Mouse (Mus musculus) CH12.LX (cell line): ENCODE data around the gene Gcnt3. TPM values are rescaled to one million over a fixed set of nuclear protein-coding genes. Genes with fewer than 3 reads are reported as not detected.
A peak's percentile ranks its signal among the peaks of the same experiment; 100 is the strongest.

Source experiments
- DNase-seq: peaks from one replicate; pipeline ENCODE4 v3.0.0-alpha.2; 2013; ENCODE audit errors: extremely low read depth
- H3K27ac ChIP-seq: 2 replicates; pipeline ENCODE4 v1.5.1; 2012; ENCODE audit warnings: low read depth, mild to moderate bottlenecking, control low read depth, moderate library complexity; ENCODE audit not compliant: insufficient read depth
- H3K27me3 ChIP-seq: replicated peaks from 2 replicates; pipeline ENCODE3; 2012; ENCODE audit warnings: inconsistent platforms
- H3K36me3 ChIP-seq, 2 experiments: replicated peaks in 1 of 2; 2 replicates each; pipeline versions ENCODE3 to v1.6.1; 2012; ENCODE audit warnings: inconsistent platforms in 1 of 2, low read length in 1 of 2, mild to moderate bottlenecking in 1 of 2, mixed read lengths in 1 of 2, moderate library complexity in 1 of 2; ENCODE audit not compliant: control insufficient read depth in 1 of 2, insufficient read depth in 1 of 2
- H3K4me1 ChIP-seq, 2 experiments: 2 replicates each; pipeline ENCODE4 v1.6.1; 2012; ENCODE audit warnings: inconsistent platforms in 1 of 2, moderate library complexity in 1 of 2; ENCODE audit not compliant: insufficient read depth in 2 of 2, control insufficient read depth in 1 of 2
- H3K4me2 ChIP-seq: 2 replicates; pipeline ENCODE4 v1.6.1; 2012; ENCODE audit warnings: low read depth, mild to moderate bottlenecking, control low read depth; ENCODE audit not compliant: poor library complexity, insufficient read depth, severe bottlenecking
- H3K4me3 ChIP-seq, 3 experiments: fragments of 150-350 bp in 1 of 3; sonication (generic) in 1 of 3; replicated peaks in 1 of 3; 2 replicates each; pipeline versions ENCODE3 to v1.5.1; 2011 to 2012; ENCODE audit warnings: low read depth in 2 of 3, low read length in 2 of 3, mild to moderate bottlenecking in 2 of 3, moderate library complexity in 2 of 3, control low read depth in 1 of 3, improper control_type of control experiment in 1 of 3, inconsistent platforms in 1 of 3, mixed read lengths in 1 of 3; ENCODE audit not compliant: poor library complexity in 1 of 3
- H3K79me2 ChIP-seq: replicated peaks from 2 replicates; pipeline ENCODE4 v1.6.1; 2012; ENCODE audit warnings: mild to moderate bottlenecking, moderate library complexity; ENCODE audit not compliant: control insufficient read depth, poor library complexity, insufficient read depth, severe bottlenecking; ENCODE audit errors: extremely low read depth
- H3K9ac ChIP-seq: 2 replicates; pipeline ENCODE4 v1.6.1; 2012; ENCODE audit warnings: low read depth, mild to moderate bottlenecking, control low read depth, moderate library complexity; ENCODE audit not compliant: insufficient read depth
- H3K9me3 ChIP-seq: replicated peaks from 2 replicates; pipeline ENCODE3; 2012; ENCODE audit warnings: low read length, inconsistent platforms, mixed read lengths
- BHLHE40 ChIP-seq: IDR thresholded peaks from 2 replicates; pipeline ENCODE4 v1.6.1; 2011; ENCODE audit warnings: mild to moderate bottlenecking, low read depth, low read length, improper control_type of control experiment
- CHD1 ChIP-seq: IDR thresholded peaks from 2 replicates; pipeline ENCODE4 v1.6.1; 2012; ENCODE audit warnings: low read depth, low read length, improper control_type of control experiment, inconsistent platforms
- CHD2 ChIP-seq: IDR thresholded peaks from 2 replicates; pipeline ENCODE4 v1.6.1; 2011; ENCODE audit warnings: low read length, improper control_type of control experiment
- CTCF ChIP-seq, 2 experiments: IDR thresholded peaks in 1 of 2; conservative IDR thresholded peaks in 1 of 2; 2 replicates each; pipeline ENCODE4 v1.5.1; 2011 to 2012; ENCODE audit warnings: low read depth in 2 of 2, low read length in 2 of 2, improper control_type of control experiment in 1 of 2, inconsistent platforms in 1 of 2, mild to moderate bottlenecking in 1 of 2, moderate library complexity in 1 of 2
- ELF1 ChIP-seq: IDR thresholded peaks from 2 replicates; pipeline ENCODE4 v1.6.1; 2014; ENCODE audit warnings: low read depth, mild to moderate bottlenecking, inconsistent platforms, low read length, improper control_type of control experiment
- EP300 ChIP-seq: IDR thresholded peaks from 2 replicates; pipeline ENCODE4 v1.6.1; 2011; ENCODE audit warnings: low read length, improper control_type of control experiment
- ETS1 ChIP-seq: conservative IDR thresholded peaks from 2 replicates; pipeline ENCODE4 v1.6.1; 2012; ENCODE audit warnings: low read depth, mild to moderate bottlenecking, inconsistent platforms, low read length, improper control_type of control experiment, moderate library complexity
- GABPA ChIP-seq: IDR thresholded peaks from 2 replicates; pipeline ENCODE4 v1.6.1; 2012; ENCODE audit warnings: low read depth, low read length, improper control_type of control experiment, inconsistent platforms; ENCODE audit not compliant: insufficient replicate concordance
- HCFC1 ChIP-seq: IDR thresholded peaks from 2 replicates; pipeline ENCODE4 v1.6.1; 2012; ENCODE audit warnings: low read depth, mild to moderate bottlenecking, inconsistent platforms, low read length, improper control_type of control experiment
- IRF4 ChIP-seq: IDR thresholded peaks from 2 replicates; pipeline ENCODE4 v1.6.1; 2014; ENCODE audit warnings: low read depth, mild to moderate bottlenecking, inconsistent platforms, low read length, improper control_type of control experiment
- JUN ChIP-seq: IDR thresholded peaks from 2 replicates; pipeline ENCODE4 v1.6.1; 2011; ENCODE audit warnings: low read depth, mild to moderate bottlenecking, low read length, improper control_type of control experiment, moderate library complexity; ENCODE audit not compliant: insufficient read depth
- JUND ChIP-seq: conservative IDR thresholded peaks from 2 replicates; pipeline ENCODE4 v1.6.1; 2011; ENCODE audit warnings: low read depth, low read length, improper control_type of control experiment
- KAT2A ChIP-seq: IDR thresholded peaks from 2 replicates; pipeline ENCODE4 v1.6.1; 2012; ENCODE audit warnings: low read length, improper control_type of control experiment, inconsistent platforms; ENCODE audit not compliant: insufficient replicate concordance
- MAFK ChIP-seq: IDR thresholded peaks from 2 replicates; pipeline ENCODE4 v1.6.1; 2011; ENCODE audit warnings: low read length, improper control_type of control experiment; ENCODE audit not compliant: insufficient replicate concordance
- MAX ChIP-seq: IDR thresholded peaks from 2 replicates; pipeline ENCODE4 v1.6.1; 2011; ENCODE audit warnings: low read length, improper control_type of control experiment
- MAZ ChIP-seq: IDR thresholded peaks from 2 replicates; pipeline ENCODE4 v1.6.1; 2012; ENCODE audit warnings: low read depth, mild to moderate bottlenecking, inconsistent platforms, low read length, improper control_type of control experiment, moderate library complexity
- MEF2A ChIP-seq: IDR thresholded peaks from 2 replicates; pipeline ENCODE4 v1.6.1; 2014; ENCODE audit warnings: low read depth, mild to moderate bottlenecking, inconsistent platforms, low read length, improper control_type of control experiment, borderline replicate concordance
- MXI1 ChIP-seq: IDR thresholded peaks from 2 replicates; pipeline ENCODE4 v1.6.1; 2011; ENCODE audit warnings: mild to moderate bottlenecking, low read depth, low read length, improper control_type of control experiment
- MYC ChIP-seq: IDR thresholded peaks from 2 replicates; pipeline ENCODE4 v1.6.1; 2011; ENCODE audit warnings: low read depth, mild to moderate bottlenecking, improper control_type of control experiment, low read length
- NELFE ChIP-seq: IDR thresholded peaks from 2 replicates; pipeline ENCODE4 v1.6.1; 2011; ENCODE audit warnings: low read depth, low read length, improper control_type of control experiment
- NRF1 ChIP-seq: IDR thresholded peaks from 2 replicates; pipeline ENCODE4 v1.6.1; 2014; ENCODE audit warnings: low read depth, mild to moderate bottlenecking, inconsistent platforms, low read length, improper control_type of control experiment, moderate library complexity
- POLR2A ChIP-seq: IDR thresholded peaks from 2 replicates; pipeline ENCODE4 v1.6.1; 2011; ENCODE audit warnings: low read depth, mild to moderate bottlenecking, improper control_type of control experiment, low read length
- POLR2AphosphoS2 ChIP-seq: IDR thresholded peaks from 2 replicates; pipeline ENCODE4 v1.6.1; 2011; ENCODE audit warnings: low read depth, low read length, improper control_type of control experiment
- RAD21 ChIP-seq: IDR thresholded peaks from 2 replicates; pipeline ENCODE4 v1.6.1; 2011; ENCODE audit warnings: low read depth, mild to moderate bottlenecking, low read length, improper control_type of control experiment, moderate library complexity
- RCOR1 ChIP-seq: conservative IDR thresholded peaks from 2 replicates; pipeline ENCODE4 v1.6.1; 2012; ENCODE audit warnings: low read depth, mild to moderate bottlenecking, inconsistent platforms, low read length, improper control_type of control experiment
- SMC3 ChIP-seq: IDR thresholded peaks from 2 replicates; pipeline ENCODE4 v1.6.1; 2011; ENCODE audit warnings: low read depth, low read length, improper control_type of control experiment
- TBP ChIP-seq: conservative IDR thresholded peaks from 2 replicates; pipeline ENCODE4 v1.6.1; 2011; ENCODE audit warnings: low read depth, low read length, improper control_type of control experiment
- TCF12 ChIP-seq: IDR thresholded peaks from 2 replicates; pipeline ENCODE4 v1.6.1; 2014; ENCODE audit warnings: low read depth, mild to moderate bottlenecking, inconsistent platforms, low read length, improper control_type of control experiment
- UBTF ChIP-seq: IDR thresholded peaks from 2 replicates; pipeline ENCODE4 v1.6.1; 2012; ENCODE audit warnings: low read depth, mild to moderate bottlenecking, inconsistent platforms, low read length, improper control_type of control experiment, moderate library complexity
- USF1 ChIP-seq: IDR thresholded peaks from 2 replicates; pipeline ENCODE4 v1.6.1; 2014; ENCODE audit warnings: low read depth, mild to moderate bottlenecking, inconsistent platforms, low read length, improper control_type of control experiment
- USF2 ChIP-seq: conservative IDR thresholded peaks from 2 replicates; pipeline ENCODE4 v1.6.1; 2011; ENCODE audit warnings: low read depth, low read length, improper control_type of control experiment
- ZC3H11A ChIP-seq: IDR thresholded peaks from 2 replicates; pipeline ENCODE4 v1.6.1; 2012; ENCODE audit warnings: low read depth, mild to moderate bottlenecking, inconsistent platforms, low read length, improper control_type of control experiment
- ZKSCAN1 ChIP-seq: IDR thresholded peaks from 2 replicates; pipeline ENCODE4 v1.6.1; 2012; ENCODE audit warnings: low read depth, inconsistent platforms, low read length, improper control_type of control experiment, borderline replicate concordance
- ZMIZ1 ChIP-seq: IDR thresholded peaks from 2 replicates; pipeline ENCODE4 v1.6.1; 2012; ENCODE audit warnings: low read depth, mild to moderate bottlenecking, inconsistent platforms, low read length, improper control_type of control experiment
- ZNF384 ChIP-seq: IDR thresholded peaks from 2 replicates; pipeline ENCODE4 v1.6.1; 2012; ENCODE audit warnings: low read depth, low read length, improper control_type of control experiment, inconsistent platforms
- dilution Hi-C: fragments of 300-500 bp; cut with MboI; formaldehyde crosslinking; loops from 2 replicates; pipeline ENCODE4 v1.14.3; 2020; ENCODE audit warnings: low sequenced_read_pairs; ENCODE audit not compliant: extremely low pct_unique_long_range_greater_than_20kb, extremely low pct_ligation_motif_present
- in situ Hi-C: fragments of 300-500 bp; cut with MboI; formaldehyde crosslinking; loops from 3 replicates; pipeline ENCODE4 v1.14.3; 2019; ENCODE audit warnings: low sequenced_read_pairs, low pct_ligation_motif_present, low pct_unique_long_range_greater_than_20kb, mixed read lengths
- polyA plus RNA-seq: library from polyadenylated mRNA; unstranded; fragments of >175 nt; gene quantifications from 2 replicates; pipeline ENCODE4 v1.2.1, GENCODE M21; 2012; ENCODE audit warnings: low read depth; ENCODE audit not compliant: insufficient read length
- total RNA-seq, 2 experiments: library from RNA; depleted of rRNA; stranded (reverse); fragments of 300-350 nt in 1 of 2; fragments of >200 nt in 1 of 2; gene quantifications; 2 replicates each; pipeline ENCODE4 v1.2.3; 2012 to 2014

Gene Gcnt3
- total and polyA plus RNA-seq, 3 experiments = 0.04 TPM; not detected in 1

GRCm38 (mm10) chr9:69990346-69990745 is 47.5 kb downstream of the Gcnt3 start (continued):
- no peak for TF ChIP-seq KAT2A
- TF ChIP-seq GABPA = no peak
- TF ChIP-seq JUND = no peak

GRCm38 (mm10) chr9:69989303-69990121 is 48.4 kb downstream of the Gcnt3 start, which contains the start of gene Bnip2:
Bnip2 (plus strand) TSS chr9:69989466.
- peaks cover 6 to 48% of the 10 kb centered on the region in 2 experiments; a peak in 3 of 4 replicates for H3K4me1 ChIP-seq
- peak within 1 kb of the TSS; percentile 59 for H3K27ac ChIP-seq
- in situ Hi-C loops (no loop called here), dilution Hi-C loops (no loop called here)
- H3K4me3 ChIP-seq = peak within 1 kb of the TSS; percentile 85 to 99 (median 94)
- peaks cover 39% of the 10 kb centered on the region for H3K79me2 ChIP-seq
- H3K9ac ChIP-seq = peak within 1 kb of the TSS; percentile 87
- DNase-seq = peak; percentile 92
- no peaks in the 10 kb centered on the region for H3K27me3 ChIP-seq
- H3K4me2 ChIP-seq = peak within 1 kb of the TSS; percentile 86
- peaks cover 0 to 19% of the 10 kb centered on the region in 2 experiments for H3K36me3 ChIP-seq
- H3K9me3 ChIP-seq = no peaks in the 10 kb centered on the region
- TF ChIP-seq TBP = peak; percentile 58; the same call in 1 of the 2 replicates
- TF ChIP-seq UBTF = peak; percentile 73
- TF ChIP-seq RCOR1 = no peak
- TF ChIP-seq HCFC1 = peak; percentile 93
- no peak for TF ChIP-seq USF1
- TF ChIP-seq MXI1 = peak; percentile 56; the same call in 1 of the 2 replicates
- TF ChIP-seq MEF2A = 0 out of 2 replicates have a peak, but pooled peaks have one; percentile 62
- TF ChIP-seq MAX = no peak
- no peak; the same call in 1 of the 2 replicates for TF ChIP-seq ETS1
- no peak for TF ChIP-seq MAFK
- TF ChIP-seq ELF1 = peak; percentile 84
- TF ChIP-seq ZMIZ1 = peak; percentile 85; the same call in 1 of the 2 replicates
- TF ChIP-seq JUND = no peak
- no peak for TF ChIP-seq USF2
- TF ChIP-seq MYC = no peak
- peak; percentile 92 for TF ChIP-seq POLR2A
- TF ChIP-seq CHD2 = peak; percentile 84
- peak; percentile 95 for TF ChIP-seq NELFE
- no peak for TF ChIP-seq CHD1
- TF ChIP-seq JUN = no peak
- no peak for TF ChIP-seq ZKSCAN1
- no peak for TF ChIP-seq ZC3H11A
- no peak for TF ChIP-seq BHLHE40
- no peak for TF ChIP-seq ZNF384
- no peak; the same call in 1 of the 2 replicates for TF ChIP-seq GABPA
- no peak for TF ChIP-seq SMC3
- peak; percentile 72 for TF ChIP-seq IRF4
- TF ChIP-seq CTCF (conservative IDR thresholded peaks at IDR 0.05 in 1 of 2, IDR thresholded peaks at IDR 0.05 in 1 of 2; ENCODE audit: low read depth in 2 of 2, low read length in 2 of 2) = no peak
- TF ChIP-seq TCF12 = peak; percentile 82
- TF ChIP-seq KAT2A = peak; percentile 72; the same call in 1 of the 2 replicates
- TF ChIP-seq POLR2AphosphoS2 = no peak
- no peak for TF ChIP-seq EP300
- TF ChIP-seq MAZ = 0 out of 2 replicates have a peak, but pooled peaks have one; percentile 33
- TF ChIP-seq NRF1 = peak; percentile 100
- no peak for TF ChIP-seq RAD21
